Mouse (Mus musculus): ENCODE measurements at regions not wholly inside any gene's neighbourhood (a gene's known extent, or its start where the extent isn't known, plus 50 kb on each side); places are given as distances from the start of the nearest gene placed in this dataset.

- H3K9me3 ChIP-seq (ENCODE audit: control insufficient read depth, low read length): no peaks in the 10 kb centered on the region
- no peak overlapping the region for H3K4me3 ChIP-seq (ENCODE audit: low read length)
- 87% methylated on average over 2 of the region's 2 CpGs for WGBS
- no peak overlapping the region for H3K27ac ChIP-seq (ENCODE audit: low read length)
- no peaks in the 10 kb centered on the region for H3K27me3 ChIP-seq (ENCODE audit: control insufficient read depth, insufficient read depth, low read depth, low read length)
- no peaks in the 10 kb centered on the region for H3K36me3 ChIP-seq (ENCODE audit: control insufficient read depth, insufficient read depth, low read length)
- H3K4me2 ChIP-seq (ENCODE audit: low read depth, low read length): no peak overlapping the region
- no peaks in the 10 kb centered on the region for H3K4me1 ChIP-seq (replicated peaks; ENCODE audit: control insufficient read depth, insufficient read depth, low read length)
- no peak for ATAC-seq (ENCODE audit: low read depth)
- H3K9ac ChIP-seq (ENCODE audit: low read length): no peak overlapping the region
These were observed 308.1 kb upstream of the Emcn start for GRCm38 (mm10) chr3:137032802-137033201.

GRCm38 (mm10) chr3:137039638-137040037, 301.2 kb upstream of the Emcn start:
- WGBS: 80% methylated on average over 8 of the region's 8 CpGs
- Histone ChIP-seq H3K9ac (ENCODE audit: low read length) (no peak overlapping the region), H3K36me3 (ENCODE audit: control insufficient read depth, insufficient read depth, low read length) (no peaks in the 10 kb centered on the region), H3K4me2 (ENCODE audit: low read depth, low read length) (no peak overlapping the region), H3K4me1 (replicated peaks; ENCODE audit: control insufficient read depth, insufficient read depth, low read length) (no peaks in the 10 kb centered on the region), H3K27me3 (ENCODE audit: control insufficient read depth, insufficient read depth, low read depth, low read length) (no peaks in the 10 kb centered on the region), H3K27ac (ENCODE audit: low read length) (no peak overlapping the region), H3K4me3 (ENCODE audit: low read length) (no peak overlapping the region), H3K9me3 (ENCODE audit: control insufficient read depth, low read length) (no peaks in the 10 kb centered on the region)
- no peak for ATAC-seq (ENCODE audit: low read depth)

- no peak overlapping the region for H3K27ac ChIP-seq (ENCODE audit: low read length)
- ATAC-seq (ENCODE audit: low read depth): no peak
- no peak overlapping the region for H3K4me3 ChIP-seq (ENCODE audit: low read length)
- WGBS: 80% methylated on average over 6 of the region's 6 CpGs
- no peaks in the 10 kb centered on the region for H3K36me3 ChIP-seq (ENCODE audit: control insufficient read depth, insufficient read depth, low read length)
- H3K4me2 ChIP-seq (ENCODE audit: low read depth, low read length): no peak overlapping the region
- H3K9ac ChIP-seq (ENCODE audit: low read length): no peak overlapping the region
- no peaks in the 10 kb centered on the region for H3K9me3 ChIP-seq (ENCODE audit: control insufficient read depth, low read length)
- H3K27me3 ChIP-seq (ENCODE audit: control insufficient read depth, insufficient read depth, low read depth, low read length): no peaks in the 10 kb centered on the region
- no peaks in the 10 kb centered on the region for H3K4me1 ChIP-seq (replicated peaks; ENCODE audit: control insufficient read depth, insufficient read depth, low read length)
These were observed 284.2 kb upstream of the Emcn start for GRCm38 (mm10) chr3:137056544-137057224.

GRCm38 (mm10) chr3:137057225-137057910, 283.5 kb upstream of the Emcn start:
- H3K27me3 ChIP-seq (ENCODE audit: control insufficient read depth, insufficient read depth, low read depth, low read length): no peaks in the 10 kb centered on the region
- H3K4me2 ChIP-seq (ENCODE audit: low read depth, low read length): no peak overlapping the region
- WGBS: 53% methylated on average over 6 of the region's 6 CpGs
- no peaks in the 10 kb centered on the region for H3K4me1 ChIP-seq (replicated peaks; ENCODE audit: control insufficient read depth, insufficient read depth, low read length)
- no peaks in the 10 kb centered on the region for H3K36me3 ChIP-seq (ENCODE audit: control insufficient read depth, insufficient read depth, low read length)
- H3K9ac ChIP-seq (ENCODE audit: low read length): no peak overlapping the region
- no peak overlapping the region for H3K27ac ChIP-seq (ENCODE audit: low read length)
- no peak for ATAC-seq (ENCODE audit: low read depth)
- H3K9me3 ChIP-seq (ENCODE audit: control insufficient read depth, low read length): no peaks in the 10 kb centered on the region
- H3K4me3 ChIP-seq (ENCODE audit: low read length): no peak overlapping the region

- Histone ChIP-seq H3K4me2 (ENCODE audit: low read depth, low read length) (no peak overlapping the region), H3K4me3 (ENCODE audit: low read length) (no peak overlapping the region), H3K27me3 (ENCODE audit: control insufficient read depth, insufficient read depth, low read depth, low read length) (no peaks in the 10 kb centered on the region), H3K9me3 (ENCODE audit: control insufficient read depth, low read length) (no peaks in the 10 kb centered on the region), H3K4me1 (replicated peaks; ENCODE audit: control insufficient read depth, insufficient read depth, low read length) (no peaks in the 10 kb centered on the region), H3K9ac (ENCODE audit: low read length) (no peak overlapping the region), H3K27ac (ENCODE audit: low read length) (no peak overlapping the region), H3K36me3 (ENCODE audit: control insufficient read depth, insufficient read depth, low read length) (no peaks in the 10 kb centered on the region)
- 63% methylated on average over 4 of the region's 4 CpGs for WGBS
- no peak for ATAC-seq (ENCODE audit: low read depth)
These were observed 283.0 kb upstream of the Emcn start for GRCm38 (mm10) chr3:137057911-137058260.

- H3K4me3 ChIP-seq (ENCODE audit: low read length): no peak overlapping the region
- no peak overlapping the region for H3K4me2 ChIP-seq (ENCODE audit: low read depth, low read length)
- H3K9ac ChIP-seq (ENCODE audit: low read length): no peak overlapping the region
- no peaks in the 10 kb centered on the region for H3K4me1 ChIP-seq (replicated peaks; ENCODE audit: control insufficient read depth, insufficient read depth, low read length)
- no peaks in the 10 kb centered on the region for H3K9me3 ChIP-seq (ENCODE audit: control insufficient read depth, low read length)
- 72% methylated on average over 2 of the region's 2 CpGs for WGBS
- no peaks in the 10 kb centered on the region for H3K36me3 ChIP-seq (ENCODE audit: control insufficient read depth, insufficient read depth, low read length)
- no peak for ATAC-seq (ENCODE audit: low read depth)
- no peaks in the 10 kb centered on the region for H3K27me3 ChIP-seq (ENCODE audit: control insufficient read depth, insufficient read depth, low read depth, low read length)
- no peak overlapping the region for H3K27ac ChIP-seq (ENCODE audit: low read length)
These were observed 278.8 kb upstream of the Emcn start for GRCm38 (mm10) chr3:137062067-137062466.

- no peaks in the 10 kb centered on the region for H3K9me3 ChIP-seq (ENCODE audit: control insufficient read depth, low read length)
- ATAC-seq (ENCODE audit: low read depth): no peak
- WGBS: 58% methylated on average over 1 of the region's 1 CpGs
- no peak overlapping the region for H3K27ac ChIP-seq (ENCODE audit: low read length)
- H3K27me3 ChIP-seq (ENCODE audit: control insufficient read depth, insufficient read depth, low read depth, low read length): no peaks in the 10 kb centered on the region
- H3K9ac ChIP-seq (ENCODE audit: low read length): no peak overlapping the region
- no peak overlapping the region for H3K4me2 ChIP-seq (ENCODE audit: low read depth, low read length)
- H3K36me3 ChIP-seq (ENCODE audit: control insufficient read depth, insufficient read depth, low read length): no peaks in the 10 kb centered on the region
- no peak overlapping the region for H3K4me3 ChIP-seq (ENCODE audit: low read length)
- H3K4me1 ChIP-seq (replicated peaks; ENCODE audit: control insufficient read depth, insufficient read depth, low read length): no peaks in the 10 kb centered on the region
These were observed 273.5 kb upstream of the Emcn start for GRCm38 (mm10) chr3:137067336-137067735.

- no peak overlapping the region for H3K4me3 ChIP-seq (ENCODE audit: low read length)
- H3K4me2 ChIP-seq (ENCODE audit: low read depth, low read length): no peak overlapping the region
- no peaks in the 10 kb centered on the region for H3K36me3 ChIP-seq (ENCODE audit: control insufficient read depth, insufficient read depth, low read length)
- no peak for ATAC-seq (ENCODE audit: low read depth)
- WGBS: 92% methylated on average over 3 of the region's 3 CpGs
- H3K9ac ChIP-seq (ENCODE audit: low read length): no peak overlapping the region
- no peaks in the 10 kb centered on the region for H3K9me3 ChIP-seq (ENCODE audit: control insufficient read depth, low read length)
- no peaks in the 10 kb centered on the region for H3K4me1 ChIP-seq (replicated peaks; ENCODE audit: control insufficient read depth, insufficient read depth, low read length)
- H3K27me3 ChIP-seq (ENCODE audit: control insufficient read depth, insufficient read depth, low read depth, low read length): no peaks in the 10 kb centered on the region
- no peak overlapping the region for H3K27ac ChIP-seq (ENCODE audit: low read length)
These were observed 271.5 kb upstream of the Emcn start for GRCm38 (mm10) chr3:137069334-137069733.

- Histone ChIP-seq H3K4me1 (replicated peaks; ENCODE audit: control insufficient read depth, insufficient read depth, low read length) (no peaks in the 10 kb centered on the region), H3K4me3 (ENCODE audit: low read length) (no peak overlapping the region), H3K4me2 (ENCODE audit: low read depth, low read length) (no peak overlapping the region), H3K27ac (ENCODE audit: low read length) (no peak overlapping the region), H3K36me3 (ENCODE audit: control insufficient read depth, insufficient read depth, low read length) (no peaks in the 10 kb centered on the region), H3K9ac (ENCODE audit: low read length) (no peak overlapping the region), H3K9me3 (ENCODE audit: control insufficient read depth, low read length) (no peaks in the 10 kb centered on the region), H3K27me3 (ENCODE audit: control insufficient read depth, insufficient read depth, low read depth, low read length) (no peaks in the 10 kb centered on the region)
- WGBS: 88% methylated on average over 13 of the region's 13 CpGs
- ATAC-seq (ENCODE audit: low read depth): no peak
These were observed 262.9 kb upstream of the Emcn start for GRCm38 (mm10) chr3:137077718-137078599.

Measured in lung, embryonic 16.5 days (tissue).